In genomic region chr11:77318478-77319118, GRCm38 (mm10) we compare ENCODE assay signal across 11 mouse cellular contexts.
"Had no signal": no experiment of that assay in that cellular context is flagged by ENCODE, and none has a peak within 500 bp of the region (broad histone marks: within the 10 kb centered on the region; RNA-seq: fewer than 3 reads in every experiment).

No protein-coding gene starts in this region.

- DNase-seq: right cerebral cortex, postnatal 14 days; thymus, adult 2 months; thymus, postnatal 36 days had no signal

- H3K4me1 ChIP-seq: midbrain, embryonic 13.5 days; midbrain, embryonic 15.5 days; neural tube, embryonic 12.5 days; stomach, embryonic 15.5 days had no signal

- H3K27me3 ChIP-seq: megakaryocyte, embryonic 14.5 days; midbrain, embryonic 13.5 days; midbrain, embryonic 15.5 days; neural tube, embryonic 12.5 days; stomach, embryonic 15.5 days had no signal

- H3K27ac ChIP-seq: midbrain, embryonic 13.5 days; midbrain, embryonic 15.5 days; neural tube, embryonic 12.5 days; stomach, embryonic 15.5 days; stomach, postnatal 0 days had no signal

- H3K4me3 ChIP-seq: megakaryocyte, embryonic 14.5 days; midbrain, embryonic 13.5 days; midbrain, embryonic 15.5 days; neural tube, embryonic 12.5 days; stomach, embryonic 15.5 days had no signal

- H3K36me3 ChIP-seq: midbrain, embryonic 13.5 days; midbrain, embryonic 15.5 days; neural tube, embryonic 12.5 days; stomach, embryonic 15.5 days had no signal

- H3K9ac ChIP-seq: lung, embryonic 14.5 days; midbrain, embryonic 13.5 days; midbrain, embryonic 15.5 days; neural tube, embryonic 12.5 days; stomach, embryonic 15.5 days had no signal

- H3K4me2 ChIP-seq: lung, embryonic 14.5 days; midbrain, embryonic 11.5 days; midbrain, embryonic 13.5 days; midbrain, embryonic 15.5 days; neural tube, embryonic 12.5 days; stomach, embryonic 15.5 days had no signal

- H3K9me3 ChIP-seq: megakaryocyte, embryonic 14.5 days; midbrain, embryonic 13.5 days; midbrain, embryonic 15.5 days; neural tube, embryonic 12.5 days; stomach, embryonic 15.5 days had no signal

- ATAC-seq: midbrain, embryonic 13.5 days; midbrain, embryonic 15.5 days had no signal
